Mouse (Mus musculus) forebrain, embryonic 13.5 days (tissue): ENCODE results near the gene Plcl1. TPM values are rescaled to one million over a fixed set of nuclear protein-coding genes. Genes with fewer than 3 reads are reported as not detected.

Experiments
- ATAC-seq: fragments of 200-750 bp; cut with Nextera tagmentation; 2 replicates; pipeline ENCODE4 v1.8.0; 2017
- H3K27ac ChIP-seq: fragments of 300-500 bp; sonication (generic); 2 replicates; pipeline ENCODE4 v1.5.1; 2015; ENCODE audit warnings: inconsistent platforms, mild to moderate bottlenecking, moderate library complexity
- H3K27me3 ChIP-seq: fragments of 300-500 bp; sonication (generic); 2 replicates; pipeline ENCODE4 v1.6.1; 2015; ENCODE audit warnings: mild to moderate bottlenecking, inconsistent platforms
- H3K36me3 ChIP-seq: fragments of 300-500 bp; sonication (generic); 2 replicates; pipeline ENCODE4 v1.6.1; 2015; ENCODE audit warnings: mild to moderate bottlenecking, inconsistent platforms; ENCODE audit not compliant: poor library complexity, severe bottlenecking
- H3K4me1 ChIP-seq: fragments of 300-500 bp; sonication (generic); 2 replicates; pipeline ENCODE4 v1.6.1; 2015; ENCODE audit warnings: inconsistent platforms
- H3K4me2 ChIP-seq: fragments of 300-500 bp; sonication (generic); 2 replicates; pipeline ENCODE4 v1.6.1; 2015; ENCODE audit warnings: inconsistent platforms, mild to moderate bottlenecking, moderate library complexity
- H3K4me3 ChIP-seq: fragments of 300-500 bp; sonication (generic); 2 replicates; pipeline ENCODE4 v1.5.1; 2015; ENCODE audit warnings: mild to moderate bottlenecking, inconsistent platforms
- H3K9ac ChIP-seq: fragments of 300-500 bp; sonication (generic); 2 replicates; pipeline ENCODE4 v1.6.1; 2015; ENCODE audit warnings: mild to moderate bottlenecking, inconsistent platforms
- H3K9me3 ChIP-seq: fragments of 300-500 bp; sonication (generic); replicated peaks from 2 replicates; pipeline ENCODE4 v1.6.1; 2016; ENCODE audit warnings: inconsistent platforms
- WGBS: fragments of 180-500 bp; shearing (Covaris S2); methylation state at CpG from one replicate; pipeline ENCODE4 v1.1.7; 2015; 5-methylcytosine and 5-hydroxymethylcytosine counted together
- polyA plus RNA-seq: library from polyadenylated mRNA; unstranded; fragments of >200 nt; fragmentation: Nextera tagmentation; extraction: Ambion mirVana; gene quantifications from 2 replicates; pipeline ENCODE4 v1.2.1, GENCODE M21; 2015

The Plcl1 gene
- polyA plus RNA-seq, 1 experiment from 2014 or later, result 4.4 TPM

GRCm38 (mm10) chr1:55696206-55696605, 290.5 kb downstream of the Plcl1 start:
- H3K9me3 ChIP-seq, result no peaks in the 10 kb centered on the region
- no peak overlapping the region for H3K27ac ChIP-seq
- no peaks in the 10 kb centered on the region for H3K27me3 ChIP-seq
- 96% methylated on average over 5 of the region's 5 CpGs for WGBS
- no peak overlapping the region for H3K4me2 ChIP-seq
- H3K4me1 ChIP-seq, result 0 out of 2 replicates have a peak, but pooled peaks cover 4% of the 10 kb centered on the region
- H3K4me3 ChIP-seq, result no peak overlapping the region
- ATAC-seq, result no peak
- no peak overlapping the region for H3K9ac ChIP-seq
- no peaks in the 10 kb centered on the region for H3K36me3 ChIP-seq

DNA sequence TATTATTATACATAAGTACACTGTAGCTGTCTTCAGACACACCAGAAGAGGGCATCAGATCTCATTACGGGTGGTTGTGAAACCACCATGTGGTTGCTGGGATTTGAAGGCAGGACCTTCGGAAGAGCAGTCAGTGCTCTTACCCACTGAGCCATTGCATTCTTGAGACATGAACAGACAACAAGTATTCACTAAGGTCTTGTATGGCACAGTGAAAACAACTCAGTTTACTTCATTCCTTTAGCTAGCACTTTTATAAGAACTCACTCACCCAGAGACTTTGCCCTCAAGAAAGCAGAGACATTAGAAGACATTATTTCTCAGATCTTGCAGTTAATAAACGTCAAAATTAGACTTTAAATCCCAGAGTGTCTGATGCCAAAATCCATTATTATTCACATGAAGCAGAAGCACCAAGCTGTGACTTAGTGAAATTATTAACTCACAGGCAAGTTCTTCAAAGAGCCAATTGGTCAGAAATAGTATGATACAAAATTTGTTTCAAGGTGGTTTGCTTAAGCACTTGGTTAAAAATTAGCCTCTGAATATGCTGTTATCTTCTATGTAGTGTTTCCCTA, 293.8 kb downstream of the Plcl1 start:
- no peak overlapping the region for H3K9ac ChIP-seq
- ATAC-seq, result no peak
- no peaks in the 10 kb centered on the region for H3K36me3 ChIP-seq
- no peaks in the 10 kb centered on the region for H3K9me3 ChIP-seq
- 76% methylated on average over 3 of the region's 3 CpGs for WGBS
- no peak overlapping the region for H3K4me2 ChIP-seq
- no peak overlapping the region for H3K4me3 ChIP-seq
- H3K27me3 ChIP-seq, result no peaks in the 10 kb centered on the region
- no peak overlapping the region for H3K27ac ChIP-seq
- peaks cover 16% of the 10 kb centered on the region for H3K4me1 ChIP-seq

- no peak for ATAC-seq
- Histone ChIP-seq H3K9me3 (no peaks in the 10 kb centered on the region), H3K9ac (no peak overlapping the region), H3K4me1 (peaks cover 21% of the 10 kb centered on the region), H3K27ac (no peak overlapping the region), H3K36me3 (no peaks in the 10 kb centered on the region), H3K4me2 (no peak overlapping the region), H3K4me3 (no peak overlapping the region), H3K27me3 (no peaks in the 10 kb centered on the region)
- WGBS, result 97% methylated on average over 1 of the region's 1 CpGs
These were observed 294.3 kb downstream of the Plcl1 start for GRCm38 (mm10) chr1:55700016-55700415.

- no peak for ATAC-seq
- Histone ChIP-seq H3K4me1 (peaks cover 28% of the 10 kb centered on the region), H3K4me2 (no peak overlapping the region), H3K9me3 (no peaks in the 10 kb centered on the region), H3K27ac (no peak overlapping the region), H3K27me3 (no peaks in the 10 kb centered on the region), H3K4me3 (no peak overlapping the region), H3K9ac (no peak overlapping the region), H3K36me3 (no peaks in the 10 kb centered on the region)
- WGBS, result 8% methylated on average over 6 of the region's 6 CpGs
These were observed 295.0 kb downstream of the Plcl1 start for GRCm38 (mm10) chr1:55700726-55701125.

- H3K4me1 ChIP-seq, result peaks cover 37% of the 10 kb centered on the region
- H3K27ac ChIP-seq, result no peak overlapping the region
- no peak overlapping the region for H3K9ac ChIP-seq
- WGBS, result 49% methylated on average over 6 of the region's 6 CpGs
- no peak overlapping the region for H3K4me2 ChIP-seq
- H3K4me3 ChIP-seq, result no peak overlapping the region
- no peaks in the 10 kb centered on the region for H3K36me3 ChIP-seq
- ATAC-seq, result no peak
- no peaks in the 10 kb centered on the region for H3K27me3 ChIP-seq
- H3K9me3 ChIP-seq, result no peaks in the 10 kb centered on the region
These were observed 295.9 kb downstream of the Plcl1 start for GRCm38 (mm10) chr1:55701601-55702000.

DNA sequence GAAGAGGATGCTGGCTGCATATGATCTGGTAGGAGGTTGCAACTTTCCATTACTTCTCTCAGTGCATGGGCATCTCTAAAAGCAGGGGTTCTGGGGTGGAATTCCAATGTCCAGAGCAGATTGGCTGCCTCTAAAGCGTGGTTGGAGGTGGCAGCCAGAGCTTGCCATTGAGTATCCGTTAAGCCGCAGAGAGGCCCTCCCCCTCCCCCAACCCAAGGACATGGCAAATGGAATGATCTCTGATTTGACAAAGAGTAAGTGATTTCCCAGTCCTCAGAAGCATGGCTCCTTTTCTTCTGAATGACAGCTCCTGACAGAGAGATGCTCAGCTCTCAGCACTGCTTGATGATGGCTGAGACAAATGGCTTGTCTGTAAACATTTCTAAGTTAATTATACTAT, 296.4 kb downstream of the Plcl1 start:
- ATAC-seq, result peak; percentile 25; the same call in 1 of the 2 replicates
- H3K4me2 ChIP-seq, result no peak overlapping the region
- H3K9ac ChIP-seq, result no peak overlapping the region
- H3K4me1 ChIP-seq, result peaks cover 37% of the 10 kb centered on the region
- no peak overlapping the region for H3K4me3 ChIP-seq
- no peaks in the 10 kb centered on the region for H3K27me3 ChIP-seq
- no peaks in the 10 kb centered on the region for H3K36me3 ChIP-seq
- WGBS, result 15% methylated on average over 3 of the region's 3 CpGs
- H3K9me3 ChIP-seq, result no peaks in the 10 kb centered on the region
- H3K27ac ChIP-seq, result no peak overlapping the region

DNA sequence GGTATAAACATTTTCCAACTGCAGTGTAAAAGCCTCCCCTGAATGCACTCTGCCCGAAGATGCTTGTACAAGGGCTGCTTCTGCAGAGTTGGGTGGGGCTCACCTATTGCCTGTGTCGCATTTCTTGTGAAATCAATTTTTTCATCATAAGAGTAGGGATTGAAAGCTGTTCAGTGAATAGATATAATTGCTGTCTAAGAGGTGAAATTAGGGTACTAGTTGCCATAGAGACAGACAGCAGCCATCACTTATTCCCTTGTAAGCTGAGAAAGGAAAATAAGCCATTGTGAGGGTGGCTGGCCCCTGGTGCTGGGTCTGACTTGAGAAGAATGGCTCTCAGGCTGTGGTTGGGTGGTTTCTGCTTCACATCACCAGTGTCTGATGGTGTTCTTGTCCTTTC, 299.0 kb downstream of the Plcl1 start:
- WGBS, result 6% methylated on average over 2 of the region's 2 CpGs
- Histone ChIP-seq H3K9ac (no peak overlapping the region), H3K4me3 (no peak overlapping the region)

DNA sequence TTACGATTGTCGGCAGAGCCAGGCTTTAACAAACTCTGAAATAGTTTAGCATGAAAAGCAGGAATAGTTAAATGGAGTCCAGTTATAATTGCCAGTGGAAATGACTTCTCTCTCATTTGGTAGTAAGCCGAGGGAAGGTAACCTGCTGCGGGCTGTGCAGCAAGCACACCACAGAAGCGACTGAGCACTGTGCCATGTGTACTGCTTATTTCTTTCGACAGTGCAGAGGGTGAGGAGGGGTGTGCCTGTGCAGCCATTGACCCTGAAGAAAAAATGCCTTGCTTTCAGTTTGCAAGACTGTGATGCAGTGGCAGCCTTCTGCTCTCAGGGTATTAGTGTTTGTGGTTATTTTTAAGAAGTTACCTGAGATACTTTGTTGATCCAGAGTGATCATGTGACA, 299.5 kb downstream of the Plcl1 start:
- 14% methylated on average over 6 of the region's 6 CpGs for WGBS

More for the DNA sequence above, 299.0 kb downstream of the Plcl1 start:
- no peaks in the 10 kb centered on the region for H3K36me3 ChIP-seq
- peak; percentile 84 for ATAC-seq
- H3K27ac ChIP-seq, result peak overlapping the region; percentile 79
- peaks cover 37% of the 10 kb centered on the region for H3K4me1 ChIP-seq
- no peaks in the 10 kb centered on the region for H3K27me3 ChIP-seq
- H3K9me3 ChIP-seq, result no peaks in the 10 kb centered on the region
- H3K4me2 ChIP-seq, result peak overlapping the region; percentile 36

GRCm38 (mm10) chr1:55705756-55706155, 300.0 kb downstream of the Plcl1 start:
- Histone ChIP-seq H3K4me1 (peaks cover 34% of the 10 kb centered on the region), H3K9ac (no peak overlapping the region), H3K27ac (peak overlapping the region; percentile 79; the same call in 1 of the 2 replicates), H3K27me3 (no peaks in the 10 kb centered on the region), H3K9me3 (no peaks in the 10 kb centered on the region), H3K36me3 (no peaks in the 10 kb centered on the region), H3K4me2 (no peak overlapping the region; the same call in 1 of the 2 replicates), H3K4me3 (no peak overlapping the region)
- ATAC-seq, result no peak
- WGBS, result 4% methylated on average over 3 of the region's 3 CpGs

More for the DNA sequence above, 299.5 kb downstream of the Plcl1 start:
- Histone ChIP-seq H3K9me3 (no peaks in the 10 kb centered on the region), H3K4me1 (peaks cover 37% of the 10 kb centered on the region), H3K36me3 (no peaks in the 10 kb centered on the region), H3K4me2 (peak overlapping the region; percentile 36), H3K4me3 (no peak overlapping the region), H3K27me3 (no peaks in the 10 kb centered on the region), H3K9ac (peak overlapping the region; percentile 1; the same call in 1 of the 2 replicates), H3K27ac (peak overlapping the region; percentile 79)
- peak; percentile 67 for ATAC-seq

DNA sequence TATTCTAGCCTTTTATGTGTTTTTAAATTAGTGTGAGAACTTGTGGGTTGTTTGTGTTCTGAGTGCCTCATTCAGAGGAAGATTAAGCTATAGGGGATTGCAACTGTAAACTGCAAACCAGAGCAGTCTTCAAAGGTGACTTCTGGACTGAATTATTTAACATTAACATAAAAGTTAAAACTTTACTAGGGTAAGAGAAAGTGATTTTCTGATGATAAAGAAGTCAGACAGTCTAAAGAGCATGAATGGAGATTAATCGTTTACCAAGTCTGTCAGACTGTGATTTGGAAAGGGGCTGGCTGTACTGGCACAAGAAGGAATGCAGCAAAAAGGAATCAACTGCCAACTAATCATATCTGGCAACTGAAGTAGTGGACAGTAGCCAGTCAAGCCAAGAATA, 301.2 kb downstream of the Plcl1 start:
- H3K36me3 ChIP-seq, result no peaks in the 10 kb centered on the region
- WGBS, result 37% methylated on average over 1 of the region's 1 CpGs
- H3K27ac ChIP-seq, result no peak overlapping the region
- H3K4me3 ChIP-seq, result no peak overlapping the region
- H3K9me3 ChIP-seq, result no peaks in the 10 kb centered on the region
- ATAC-seq, result no peak
- peaks cover 25% of the 10 kb centered on the region for H3K4me1 ChIP-seq
- H3K4me2 ChIP-seq, result no peak overlapping the region
- no peak overlapping the region for H3K9ac ChIP-seq
- no peaks in the 10 kb centered on the region for H3K27me3 ChIP-seq

DNA sequence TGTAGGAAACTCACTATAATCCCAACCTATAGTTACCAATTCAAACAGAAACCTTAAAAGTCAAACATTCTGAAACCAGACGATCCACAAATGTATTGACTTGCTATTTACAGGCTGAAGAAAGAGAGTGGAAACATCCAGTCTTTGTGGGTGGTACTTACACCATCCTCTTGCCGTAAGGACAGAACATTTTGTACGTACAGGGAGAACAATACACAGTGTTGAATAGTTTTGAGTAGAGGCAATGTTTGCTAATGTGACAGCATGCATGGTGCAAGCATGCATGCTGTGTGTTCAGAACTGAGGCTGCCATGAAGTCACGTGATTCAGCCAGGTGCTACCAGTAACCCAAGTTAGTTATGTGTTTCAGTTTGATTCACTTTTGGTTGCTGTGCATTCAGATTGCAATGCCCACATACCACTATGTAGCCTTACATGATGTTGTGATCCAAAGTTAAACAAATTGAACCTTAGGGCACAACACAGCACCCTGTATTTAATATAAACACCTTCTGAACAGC, 311.6 kb downstream of the Plcl1 start:
- H3K36me3 ChIP-seq, result no peaks in the 10 kb centered on the region; the same call in 1 of the 2 replicates
- no peak overlapping the region for H3K4me3 ChIP-seq
- H3K9ac ChIP-seq, result no peak overlapping the region
- H3K27me3 ChIP-seq, result no peaks in the 10 kb centered on the region
- no peaks in the 10 kb centered on the region for H3K4me1 ChIP-seq
- no peak overlapping the region for H3K4me2 ChIP-seq
- WGBS, result 73% methylated on average over 4 of the region's 4 CpGs
- no peak for ATAC-seq
- no peak overlapping the region for H3K27ac ChIP-seq
- no peaks in the 10 kb centered on the region for H3K9me3 ChIP-seq

DNA sequence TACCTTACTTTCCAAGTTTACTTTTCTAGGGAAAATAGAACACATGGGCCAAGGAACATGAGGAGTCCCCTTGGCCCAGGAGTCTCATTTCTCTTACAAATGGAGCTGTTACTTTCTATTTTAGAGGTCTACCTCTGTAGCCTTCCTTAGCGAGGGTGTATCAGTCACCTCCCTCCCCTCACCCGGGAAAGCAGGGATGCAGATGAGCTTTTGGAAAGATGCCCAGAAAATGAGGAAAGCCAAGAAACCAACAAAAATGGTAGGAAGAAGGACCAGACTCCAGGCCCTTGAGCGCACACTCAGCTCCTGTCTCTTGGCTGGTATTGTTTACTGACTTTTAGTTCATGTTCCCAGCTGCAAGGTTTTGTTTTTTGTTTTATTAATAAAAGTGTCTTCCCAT, 319.7 kb downstream of the Plcl1 start:
- no peaks in the 10 kb centered on the region for H3K27me3 ChIP-seq
- no peak overlapping the region for H3K4me3 ChIP-seq
- H3K27ac ChIP-seq, result no peak overlapping the region
- no peak overlapping the region for H3K4me2 ChIP-seq
- WGBS, result 51% methylated on average over 3 of the region's 3 CpGs
- H3K9ac ChIP-seq, result no peak overlapping the region
- H3K4me1 ChIP-seq, result no peaks in the 10 kb centered on the region
- no peaks in the 10 kb centered on the region for H3K36me3 ChIP-seq
- ATAC-seq, result no peak
- no peaks in the 10 kb centered on the region for H3K9me3 ChIP-seq

GRCm38 (mm10) chr1:55729332-55729731, 323.6 kb downstream of the Plcl1 start:
- no peak overlapping the region for H3K4me3 ChIP-seq
- no peak overlapping the region for H3K4me2 ChIP-seq
- no peaks in the 10 kb centered on the region for H3K4me1 ChIP-seq
- no peaks in the 10 kb centered on the region for H3K36me3 ChIP-seq
- ATAC-seq, result no peak
- H3K27me3 ChIP-seq, result no peaks in the 10 kb centered on the region
- WGBS, result 92% methylated on average over 3 of the region's 3 CpGs
- no peak overlapping the region for H3K9ac ChIP-seq
- no peak overlapping the region for H3K27ac ChIP-seq
- H3K9me3 ChIP-seq, result no peaks in the 10 kb centered on the region
